Mouse (Mus musculus) kidney, adult 2 months (tissue): ENCODE results near the gene Rps6kb1.

Experiments
- CTCF ChIP-seq: fragments of 200-500 bp; conservative IDR thresholded peaks from 2 replicates; pipeline ENCODE4 v1.5.1; 2011; ENCODE audit warnings: low read depth, mild to moderate bottlenecking, control low read depth, low read length, moderate library complexity, mixed read lengths; ENCODE audit not compliant: insufficient read depth, insufficient read length
- POLR2A ChIP-seq: fragments of 200-500 bp; IDR thresholded peaks from one replicate; pipeline ENCODE4 v1.6.1; 2011; ENCODE audit warnings: low read depth, low read length, control low read depth

- TF ChIP-seq POLR2A (no peak), CTCF (no peak)
Measured at GRCm38 (mm10) chr11:86458866-86459265, 85.7 kb downstream of the Rps6kb1 start.
